Mouse (Mus musculus) layer of hippocampus, adult 8-10 months (tissue): Measurements from ENCODE around the gene AC170998.1. TPM values are rescaled to one million over a fixed set of nuclear protein-coding genes. Genes with fewer than 3 reads are reported as not detected.
"Not testable (repeated sequence)": the region's sequence is repeated elsewhere in the genome, so short reads cannot be mapped to it uniquely, and the experiment has no call there.

Experiments used
- DNase-seq, 2 experiments: peaks; one replicate each; pipeline ENCODE4 v3.0.0; 2022; ENCODE audit warnings: low spot score in 2 of 2
- total RNA-seq, 4 experiments: library from RNA; stranded (reverse); gene quantifications; 2 replicates each; pipeline ENCODE4 v1.2.4; 2022

Gene AC170998.1
- total RNA-seq, 4 experiments from 2014 or later = 2.5 to 5.3 (median 3.2) TPM

DNA sequence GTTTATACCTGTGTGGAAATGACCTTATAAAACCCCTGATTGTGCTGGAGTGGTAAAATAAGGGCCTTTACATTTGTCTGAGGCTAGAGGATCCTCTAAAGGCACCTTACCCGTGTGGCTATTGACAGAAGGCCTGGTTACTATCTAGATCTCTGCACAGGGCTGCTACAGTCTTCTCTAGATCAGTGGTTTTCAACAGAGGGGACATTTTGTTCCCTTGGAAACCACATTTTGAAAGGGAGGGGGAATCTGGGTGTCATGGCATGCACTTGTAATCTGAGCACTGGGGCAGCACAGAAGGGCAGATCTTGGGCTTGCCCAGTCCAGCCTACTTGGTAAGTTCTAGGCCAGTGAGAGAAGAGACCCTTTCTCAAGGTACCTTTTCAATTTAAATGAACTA lies 19.2 kb upstream of the AC170998.1 start:
- no peak for DNase-seq

DNA sequence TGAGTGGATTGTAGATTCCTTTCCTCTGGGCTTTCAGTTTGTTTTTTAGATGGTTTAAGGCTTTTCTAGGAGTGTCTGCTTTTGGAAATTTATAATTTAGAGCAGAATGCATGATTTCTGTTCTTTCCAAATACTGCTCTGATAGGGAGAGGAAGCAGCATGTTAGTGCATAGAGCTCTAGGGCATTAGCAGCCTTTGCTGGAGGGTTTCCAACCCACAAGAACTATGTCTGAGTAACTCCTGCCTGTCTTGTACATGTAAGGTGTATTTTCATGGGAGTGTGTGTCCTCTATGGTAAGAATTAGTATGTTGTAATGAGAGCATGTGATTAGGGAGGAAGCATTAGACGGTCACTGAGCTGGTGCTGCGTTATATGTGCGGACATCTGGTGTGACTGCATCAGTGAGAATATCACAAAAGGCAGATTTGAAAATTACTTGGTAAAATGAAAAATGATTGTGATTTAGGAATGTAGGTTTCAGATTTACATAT lies 18.7 kb upstream of the AC170998.1 start:
- DNase-seq = no peak

DNA sequence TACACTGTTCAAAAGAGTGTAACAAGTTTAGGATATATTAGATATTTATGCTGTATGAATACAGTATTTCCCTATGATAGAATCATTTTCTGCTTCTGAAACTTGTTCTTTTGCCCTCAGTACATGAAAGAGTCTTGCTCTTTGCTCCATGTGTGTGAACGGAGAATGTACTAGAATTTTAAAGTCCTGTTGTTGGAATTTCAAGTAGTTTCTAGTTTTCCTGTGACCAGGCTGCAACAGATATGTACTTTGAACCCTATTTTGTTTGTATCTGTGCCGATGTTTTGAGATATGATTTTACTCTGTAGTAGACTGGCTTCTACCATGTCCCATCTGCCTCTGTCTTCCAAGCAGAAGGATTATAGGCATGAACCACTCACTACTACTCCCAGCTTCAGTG lies 18.1 kb upstream of the AC170998.1 start:
- no peak for DNase-seq

DNA sequence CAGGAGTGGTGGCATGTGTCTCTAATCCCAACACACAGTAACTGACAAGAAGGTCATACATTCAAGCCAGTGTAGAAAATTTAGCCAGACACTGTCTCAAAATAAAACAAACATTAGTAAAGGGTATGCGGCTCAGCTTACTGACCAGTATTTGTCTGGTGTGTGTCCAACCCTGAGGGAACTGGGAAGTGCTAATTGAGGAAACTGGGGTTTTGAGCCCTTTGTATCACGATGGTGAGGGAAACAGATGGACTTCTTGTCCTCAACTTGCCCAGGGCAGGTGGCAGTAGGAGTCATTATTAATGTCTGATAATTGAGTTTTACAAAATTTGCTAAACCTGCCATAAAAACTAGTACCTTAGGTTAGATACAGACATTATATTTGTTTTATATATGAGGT lies 16.9 kb upstream of the AC170998.1 start:
- no peak for DNase-seq

DNA sequence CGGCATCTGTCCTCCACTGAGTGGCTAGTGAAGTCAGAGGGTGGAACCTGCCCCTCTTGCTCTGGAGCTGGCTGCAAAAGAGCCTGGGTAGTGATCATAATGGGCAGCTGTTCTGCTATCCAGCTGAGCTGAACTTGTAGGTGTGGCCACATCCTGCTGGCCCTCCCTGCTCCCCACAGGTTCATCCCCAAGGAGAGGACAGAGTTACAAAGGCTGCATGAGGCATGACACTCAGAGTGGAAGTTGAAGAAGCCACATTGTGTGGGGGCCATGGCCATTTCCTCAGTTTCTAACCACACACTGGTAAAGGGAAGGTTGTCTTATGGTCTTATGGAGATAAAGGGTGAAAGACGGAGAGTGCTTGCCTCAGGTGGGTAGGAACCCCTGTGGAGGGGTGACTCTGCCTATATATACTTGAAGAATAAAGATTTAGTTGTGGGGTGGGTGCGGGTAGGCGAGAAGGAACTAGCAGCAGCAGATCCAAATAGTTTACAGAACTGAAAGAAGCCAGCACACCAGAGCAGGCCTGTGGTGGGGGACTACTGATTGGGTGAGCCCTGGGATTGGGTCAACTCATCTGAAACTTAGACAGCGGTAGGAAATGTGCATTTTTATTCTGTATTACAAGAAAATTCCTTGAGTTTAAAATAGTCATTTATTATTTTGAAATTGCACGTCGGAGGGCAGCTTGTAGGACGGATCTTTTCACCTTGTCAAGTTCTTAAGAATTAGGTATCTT lies 16.2 kb upstream of the AC170998.1 start:
- no peak for DNase-seq

DNA sequence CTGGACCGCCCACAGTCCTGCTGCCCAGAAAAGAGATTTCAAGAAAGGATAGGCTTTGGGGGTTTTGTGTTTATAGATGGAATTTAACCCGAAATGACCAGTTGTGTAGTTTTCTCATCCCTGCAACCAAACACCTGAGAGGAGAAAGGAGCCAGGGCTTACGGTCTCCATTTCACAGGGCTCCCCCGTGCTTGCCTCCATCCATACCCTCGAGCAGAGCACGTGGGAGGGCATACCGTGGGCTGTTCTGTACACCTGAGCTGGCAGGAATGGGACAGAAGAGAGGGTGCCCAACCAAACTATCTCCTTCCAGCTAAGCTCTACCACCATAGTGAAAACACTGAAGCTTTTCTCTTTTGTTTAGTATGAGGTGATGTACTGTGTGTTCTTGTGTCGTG lies 15.6 kb upstream of the AC170998.1 start:
- DNase-seq = no peak

DNA sequence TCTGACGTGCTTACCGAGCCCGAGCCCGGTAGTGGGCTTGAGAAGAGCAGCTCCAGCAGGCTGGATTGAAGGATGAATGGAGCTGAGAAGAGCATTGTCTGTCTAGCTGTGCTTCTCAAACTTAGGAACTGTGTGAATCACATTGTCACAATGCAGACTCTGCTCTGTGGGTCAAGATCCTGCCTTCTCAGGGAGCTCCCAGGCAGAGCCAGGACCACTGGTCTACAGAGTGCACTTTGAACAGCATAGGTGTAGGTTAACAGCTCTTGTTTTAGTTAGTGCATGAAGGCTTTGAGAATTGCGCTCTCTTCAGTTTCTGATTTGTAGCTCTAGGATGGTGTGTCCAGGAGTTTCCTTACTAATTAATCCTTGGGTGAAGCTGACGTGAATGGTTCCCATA lies 14.6 kb upstream of the AC170998.1 start:
- DNase-seq = no peak

DNA sequence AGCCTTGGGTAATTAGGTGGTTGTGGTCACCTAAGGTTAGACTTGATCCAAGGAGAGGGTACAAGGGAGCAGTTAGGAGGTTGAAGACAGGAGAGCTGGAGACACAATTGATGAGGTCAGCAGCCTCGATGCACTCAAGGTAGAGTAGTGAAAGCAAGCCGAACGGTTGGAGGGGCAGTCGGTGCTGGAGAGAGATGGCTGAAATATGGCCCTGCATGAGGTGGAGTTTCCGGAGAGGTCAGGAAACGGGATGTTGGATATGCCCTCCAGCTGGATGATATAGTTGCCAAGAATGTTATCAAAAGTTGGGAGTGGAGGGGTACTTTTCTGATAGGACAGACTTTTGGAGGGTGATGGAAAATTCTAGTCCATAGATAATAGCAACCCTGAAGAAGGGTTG lies 13.6 kb upstream of the AC170998.1 start:
- DNase-seq = no peak

DNA sequence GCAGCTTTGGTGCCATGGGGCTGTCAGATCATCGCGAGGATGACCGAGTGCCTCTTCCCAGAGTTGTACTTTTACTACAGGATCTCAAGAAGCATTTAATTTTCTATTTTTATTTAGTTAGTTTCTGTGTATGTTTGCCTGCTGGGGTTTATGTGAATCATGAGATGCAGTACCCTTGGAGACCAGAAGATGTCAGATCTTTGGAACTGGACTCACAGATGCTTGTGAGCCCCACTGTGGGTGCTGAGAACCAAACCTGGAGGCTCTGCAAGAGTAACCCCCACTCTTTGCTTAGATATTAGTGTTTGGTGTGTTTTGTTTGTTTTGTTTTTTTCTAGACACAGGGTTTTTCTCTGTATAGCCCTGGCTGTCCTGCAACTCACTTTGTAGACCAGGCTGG lies 11.9 kb upstream of the AC170998.1 start:
- DNase-seq = no peak

DNA sequence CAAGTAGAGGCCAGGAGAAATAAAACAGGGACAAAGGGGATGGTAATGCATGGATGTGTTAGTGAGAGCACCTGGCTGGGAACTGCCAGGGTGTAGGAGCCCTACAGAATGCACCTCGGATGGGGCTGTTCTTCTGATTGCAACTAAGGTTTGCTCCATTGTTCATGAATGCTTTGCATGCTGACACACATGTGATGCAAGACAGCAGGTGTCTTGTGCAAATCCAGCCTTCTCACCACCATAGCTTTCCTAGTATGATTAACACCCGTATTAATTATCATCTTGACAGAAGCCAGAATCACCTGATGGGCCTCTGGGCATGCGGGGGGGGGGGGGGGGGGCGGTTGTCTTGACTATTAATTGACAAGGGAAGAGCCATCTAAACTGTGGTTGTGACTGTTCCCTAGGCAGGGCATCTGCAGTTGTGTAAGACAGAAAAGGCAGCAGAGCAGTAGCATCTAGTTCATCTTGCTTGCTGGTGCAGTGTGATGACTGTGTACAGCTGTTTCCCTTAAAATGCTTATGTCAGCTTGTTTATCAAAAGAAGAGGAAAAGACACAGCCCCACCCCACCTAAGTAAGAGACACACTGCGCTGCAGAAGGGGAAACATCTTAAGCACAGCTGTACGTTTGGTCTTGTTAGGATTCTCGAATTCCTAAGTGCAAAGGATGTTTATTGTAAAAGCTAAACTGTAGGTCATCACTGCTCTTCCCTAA lies 9.9 kb upstream of the AC170998.1 start:
- DNase-seq = no peak

DNA sequence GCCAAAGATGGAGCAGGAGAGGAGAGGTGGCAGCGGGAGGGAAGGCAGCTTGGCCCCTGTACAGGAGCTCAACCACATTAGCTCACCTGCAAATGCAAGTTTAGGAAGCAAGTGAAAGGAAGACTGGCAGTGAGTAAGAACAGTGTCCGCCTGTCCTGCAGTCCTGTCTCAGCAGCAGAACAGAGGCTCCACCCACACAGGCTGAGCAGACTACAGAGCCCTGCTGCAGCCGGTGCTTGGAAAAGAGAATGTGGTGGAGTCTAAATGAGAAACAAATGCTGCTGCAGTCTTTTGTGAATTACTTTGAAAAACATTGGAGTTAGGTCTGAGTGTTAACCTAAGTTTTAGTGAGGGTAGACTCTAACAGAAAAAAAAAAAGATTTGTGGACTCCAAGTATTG lies 8.3 kb upstream of the AC170998.1 start:
- no peak for DNase-seq

DNA sequence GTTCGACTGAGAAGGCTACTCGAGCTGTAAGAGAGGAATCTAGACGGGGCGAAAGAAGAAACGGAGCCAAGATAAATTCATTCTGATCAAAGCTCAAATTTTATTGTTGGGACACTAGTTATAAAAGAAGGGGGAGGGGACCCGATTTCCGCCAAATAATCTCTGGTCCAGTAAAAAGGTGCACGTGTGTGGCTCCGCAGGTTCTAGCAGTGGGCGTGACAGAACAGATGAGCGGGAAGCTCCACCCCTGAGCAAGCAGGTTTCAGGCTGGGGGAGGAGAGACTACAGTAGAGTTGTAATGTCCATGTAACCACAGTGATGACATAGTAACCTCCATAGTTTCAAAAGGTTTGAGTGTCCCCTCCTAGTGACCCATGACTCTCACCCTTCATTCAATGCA lies 1.6 kb downstream of the AC170998.1 start:
- DNase-seq = not testable (repeated sequence)

DNA sequence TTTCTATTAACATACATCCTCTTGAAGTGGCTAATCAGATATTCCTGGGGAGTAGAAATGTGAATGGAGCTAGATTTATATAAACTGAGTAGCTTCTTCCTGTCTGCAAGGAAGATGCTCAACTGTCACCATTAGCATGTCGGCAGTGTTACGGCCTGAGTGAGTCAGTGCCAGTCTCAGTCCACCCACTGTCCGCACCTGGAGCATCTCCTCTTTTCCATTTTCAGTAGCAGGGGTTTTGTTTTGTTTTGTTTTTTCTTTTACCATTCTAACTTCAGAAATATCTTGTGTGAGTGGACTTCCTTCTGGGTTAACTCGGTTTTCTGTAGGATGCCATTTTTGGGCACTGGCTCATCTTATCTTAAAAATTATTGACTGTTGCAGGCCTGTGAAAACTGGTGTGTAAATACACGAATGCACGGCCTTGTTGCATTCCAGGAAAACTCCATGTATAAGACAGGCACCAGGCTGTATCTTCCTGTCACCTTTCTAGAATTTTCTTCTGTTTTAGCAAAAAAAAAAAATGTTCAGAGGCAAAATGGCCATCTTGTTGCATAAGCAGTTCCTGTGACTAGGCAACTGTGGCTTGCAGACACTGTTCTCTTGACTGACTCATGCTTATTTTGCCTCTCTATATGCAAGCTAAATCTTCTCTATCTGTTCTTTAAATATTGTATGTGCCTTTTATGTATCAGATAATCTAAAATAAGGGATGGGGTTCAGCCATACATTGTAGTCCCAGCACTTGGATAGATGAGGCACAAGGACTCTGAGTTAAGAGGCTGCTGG lies 9.6 kb downstream of the AC170998.1 start:
- DNase-seq = no peak

DNA sequence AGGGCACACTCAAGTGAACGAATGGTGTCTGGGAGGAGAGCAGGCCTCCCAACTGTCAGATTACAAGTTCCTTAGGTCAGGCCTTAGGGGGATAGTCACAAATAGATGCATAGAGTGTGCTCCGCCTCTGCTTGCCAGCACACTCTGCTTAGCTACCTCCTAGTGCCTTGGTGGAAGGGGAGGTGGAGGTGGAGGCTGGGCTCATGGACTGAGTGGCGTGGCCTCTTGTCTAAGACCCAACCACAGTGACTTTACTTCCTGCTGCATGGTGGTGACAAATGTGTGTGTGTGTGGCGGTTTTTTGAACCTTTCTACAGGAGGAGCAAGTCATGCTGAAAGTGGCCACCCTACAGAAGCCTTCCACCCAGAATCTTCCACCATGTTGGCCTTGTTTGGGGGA lies 10.6 kb downstream of the AC170998.1 start:
- no peak for DNase-seq

DNA sequence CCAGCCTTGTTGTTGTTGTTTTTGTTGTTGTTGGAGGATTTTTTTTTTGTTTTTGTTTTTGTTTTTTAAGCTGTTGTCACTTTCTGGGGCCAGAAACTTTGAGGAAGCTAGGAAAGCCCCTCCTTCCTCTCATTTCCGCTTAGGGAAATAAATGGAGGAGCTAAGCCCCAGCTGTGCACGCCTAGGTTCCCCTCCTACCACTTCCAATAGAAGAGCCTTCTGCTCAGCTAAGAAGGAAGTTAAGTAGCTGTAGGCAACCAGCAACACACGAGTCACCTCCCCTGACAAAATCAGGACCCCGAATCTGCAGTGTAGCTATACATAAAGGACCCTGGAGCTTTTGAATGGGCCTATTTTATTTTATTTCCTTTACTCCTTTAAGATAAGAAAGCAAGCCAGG lies 12.1 kb downstream of the AC170998.1 start:
- no peak for DNase-seq

DNA sequence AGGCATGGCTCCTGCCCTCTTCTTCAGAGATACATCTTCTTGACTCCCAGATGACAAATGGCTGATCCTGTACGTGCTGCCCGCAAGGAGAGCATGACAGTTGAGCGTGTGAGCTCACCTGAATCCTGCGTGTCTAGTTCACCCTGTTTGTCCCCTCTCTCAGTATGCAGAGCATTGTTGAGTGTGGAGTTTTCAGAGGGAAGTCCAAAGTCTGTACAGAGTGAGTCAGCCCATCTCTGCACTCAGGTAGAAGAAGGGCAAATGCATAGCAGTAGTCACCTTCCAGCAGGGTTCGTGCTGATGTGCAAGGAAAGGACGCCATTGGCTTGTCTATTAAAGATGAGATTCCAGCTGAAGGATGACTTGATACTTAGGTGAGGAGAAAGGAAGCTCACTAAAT lies 13.4 kb downstream of the AC170998.1 start:
- DNase-seq = no peak

DNA sequence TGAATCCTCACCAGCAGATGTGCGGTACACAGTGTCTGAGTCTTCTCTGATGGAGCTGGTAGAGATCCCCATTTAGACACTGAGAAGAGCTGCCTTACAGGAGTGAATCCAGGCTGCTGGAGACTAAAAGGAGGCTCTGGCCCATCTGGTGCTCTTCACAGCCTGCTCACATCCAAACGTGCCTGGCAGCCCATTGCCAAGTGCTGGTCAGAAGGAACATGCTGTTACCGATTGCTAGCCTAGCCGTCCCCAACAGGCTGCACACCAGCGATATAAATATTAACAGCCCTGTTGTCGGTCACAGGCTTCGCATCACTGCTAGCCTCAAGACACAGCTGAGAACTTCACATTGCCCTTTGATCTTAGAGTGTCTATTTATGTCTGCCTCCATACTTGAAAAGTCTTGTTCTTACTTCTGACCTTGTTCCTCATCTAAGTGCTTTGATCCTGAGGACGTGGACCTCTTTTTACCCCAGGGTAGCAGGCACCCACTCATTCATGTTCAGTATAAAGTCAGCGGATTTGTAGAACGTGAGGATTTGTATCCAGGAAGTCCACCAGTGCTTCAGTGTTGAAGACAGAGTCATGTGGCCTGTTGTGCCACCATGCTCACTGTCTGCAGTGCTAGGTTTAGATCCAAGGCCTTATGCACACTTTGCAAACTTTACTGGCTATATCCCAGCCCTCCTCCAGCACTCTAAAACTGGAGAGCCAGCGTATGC lies 17.4 kb downstream of the AC170998.1 start:
- DNase-seq = peak; percentile 54 to 71

DNA sequence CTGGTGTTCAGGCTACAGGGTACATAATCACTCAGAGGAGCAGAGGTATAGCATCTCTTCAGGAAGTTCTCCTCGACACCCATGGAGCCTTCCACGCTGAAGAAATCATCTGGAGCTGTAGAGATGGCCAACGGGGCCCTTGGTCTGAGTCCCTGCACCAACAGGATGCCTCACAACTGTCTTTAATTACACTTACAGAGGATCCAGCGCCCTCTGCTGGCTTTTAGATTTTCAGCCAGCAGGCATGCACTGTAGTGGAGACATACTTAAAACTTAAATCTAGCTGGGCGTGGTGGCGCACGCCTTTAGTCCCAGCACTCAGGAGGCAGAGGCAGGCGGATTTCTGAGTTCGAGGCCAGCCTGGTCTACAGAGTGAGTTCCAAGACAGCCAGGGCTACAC lies 18.0 kb downstream of the AC170998.1 start:
- DNase-seq = no peak

DNA sequence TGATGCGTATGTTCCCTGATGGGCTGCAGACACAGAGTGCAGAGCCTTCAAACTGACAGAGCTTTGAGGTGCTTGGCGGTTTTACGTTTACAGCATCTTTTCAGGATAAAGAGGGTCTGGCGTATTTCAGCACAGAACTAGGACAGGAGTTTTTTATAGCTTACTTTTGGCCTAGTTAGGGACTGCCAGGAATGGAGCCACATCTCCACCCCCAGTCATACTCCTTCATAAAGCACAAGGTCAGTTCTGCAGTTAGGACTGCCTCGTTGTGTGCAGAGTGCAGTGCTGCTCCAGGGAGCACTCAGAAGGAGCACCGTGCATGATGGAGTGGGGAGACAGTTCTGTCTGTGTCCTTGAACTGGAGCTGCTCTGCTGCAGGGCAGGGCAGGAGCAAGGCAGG lies 19.9 kb downstream of the AC170998.1 start:
- DNase-seq = no peak

DNA sequence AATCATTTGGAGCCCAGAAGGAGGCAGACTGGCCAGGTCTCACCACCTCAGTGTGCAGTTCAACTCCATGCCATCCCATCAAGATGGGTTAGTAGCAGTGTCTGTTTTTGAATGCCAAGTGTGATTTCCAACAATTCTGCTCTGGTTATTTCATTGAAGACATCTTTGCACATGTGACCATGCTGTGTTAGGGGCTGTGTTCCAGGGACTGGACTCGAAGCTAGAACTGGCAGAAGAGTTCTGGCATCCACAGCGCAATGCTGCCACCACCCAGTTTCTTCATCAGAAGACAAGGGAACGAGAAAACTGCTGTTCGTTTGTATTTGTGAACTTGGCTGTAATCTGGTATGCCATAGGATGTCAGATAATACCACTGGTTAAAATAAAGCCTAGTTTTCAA lies 22.1 kb downstream of the AC170998.1 start:
- DNase-seq = no peak

DNA sequence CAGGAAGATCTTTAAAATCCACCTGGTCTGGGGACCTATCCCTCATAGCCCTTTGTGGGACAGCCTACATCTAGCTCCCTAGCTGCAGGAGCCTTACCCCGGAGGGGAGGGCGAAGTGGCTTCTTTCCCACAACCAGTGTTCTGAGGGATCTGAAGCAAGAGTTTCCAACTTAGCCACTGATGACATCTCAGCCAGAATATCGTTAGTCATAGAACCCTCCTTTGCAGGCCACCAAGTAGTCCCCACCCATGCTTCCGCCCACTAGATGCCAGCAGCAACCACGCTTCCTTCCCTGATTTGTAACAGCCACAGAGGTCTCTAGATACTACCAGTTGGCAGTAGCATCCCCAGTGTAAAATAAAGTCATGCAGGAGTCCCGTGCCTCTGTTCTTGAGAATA lies 24.7 kb downstream of the AC170998.1 start:
- no peak for DNase-seq

DNA sequence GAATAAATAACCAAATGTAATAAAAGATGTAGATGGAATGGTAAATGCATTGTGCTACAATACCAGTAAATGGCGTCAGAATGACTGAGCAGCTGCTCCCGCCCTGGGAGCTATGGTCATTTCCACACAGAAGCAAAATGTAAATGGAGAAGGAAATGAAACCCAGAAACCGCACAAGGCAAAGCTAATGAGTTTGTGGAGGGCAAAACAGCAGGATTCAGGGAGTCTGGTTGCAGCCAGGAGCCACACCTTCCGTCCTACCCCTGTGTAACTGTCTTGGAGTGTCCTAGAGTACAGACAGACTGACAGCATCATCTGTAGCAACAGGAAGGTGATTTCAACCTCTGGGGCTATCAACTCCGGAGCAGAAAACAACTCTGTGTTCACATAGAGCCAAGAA lies 30.6 kb downstream of the AC170998.1 start:
- no peak for DNase-seq
